Mouse (Mus musculus): ENCODE data around the gene Slc9b2. TPM values are rescaled to one million over a fixed set of nuclear protein-coding genes. Genes with fewer than 3 reads are reported as not detected.

The Slc9b2 gene
- polyA plus RNA-seq, 1 experiment from 2014 or later, result 3.1 TPM

DNA sequence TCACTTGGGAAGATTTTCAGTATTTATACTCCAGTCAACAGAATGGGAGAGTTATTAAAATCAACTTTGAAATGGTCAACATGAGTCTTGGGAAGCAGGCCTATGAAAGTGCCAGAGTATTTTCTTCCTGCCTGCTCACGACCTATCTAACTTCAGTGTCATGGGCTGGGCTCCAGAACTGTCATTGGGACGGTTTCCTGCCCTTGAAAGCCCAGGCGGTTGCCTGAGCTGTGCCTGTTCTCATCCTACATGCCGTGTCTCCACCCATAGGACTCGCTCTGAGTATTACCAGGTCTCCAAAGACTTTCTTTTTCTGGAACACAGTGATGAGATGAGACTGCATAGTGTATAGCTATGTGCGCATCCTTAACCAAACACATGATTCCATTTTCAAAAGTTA is 85.7 kb downstream of the Slc9b2 start:
- Histone ChIP-seq H3K36me3 (ENCODE audit: insufficient read depth, low read length) (no peaks in the 10 kb centered on the region), H3K4me3 (ENCODE audit: low read length) (no peak overlapping the region), H3K4me1 (ENCODE audit: insufficient read depth, low read length) (peaks cover 10% of the 10 kb centered on the region; the same call in 1 of the 2 replicates), H3K9ac (replicated peaks; ENCODE audit: low read length) (no peak overlapping the region), H3K27ac (ENCODE audit: low read length) (no peak overlapping the region), H3K27me3 (ENCODE audit: insufficient read depth, low read length) (no peaks in the 10 kb centered on the region), H3K4me2 (replicated peaks; ENCODE audit: low read depth, low read length) (no peak overlapping the region), H3K9me3 (ENCODE audit: low read length) (no peaks in the 10 kb centered on the region)
- WGBS, result 64% methylated on average over 6 of the region's 6 CpGs
- ATAC-seq (ENCODE audit: low FRiP score, low TSS enrichment), result no peak

Other genes starting within 250 kb of the Slc9b2 start
- 26.5 and 28.9 TPM in 2 replicates for gene Cenpe, start 95.2 kb upstream of the Slc9b2 start, polyA plus RNA-seq (2015; fragmentation: Nextera tagmentation; extraction: Ambion mirVana)
- 39.0 and 46.0 TPM in 2 replicates for gene Bdh2, start 26.5 kb upstream of the Slc9b2 start, polyA plus RNA-seq (2015; fragmentation: Nextera tagmentation; extraction: Ambion mirVana)
- gene Slc9b1, start 40.3 kb downstream of the Slc9b2 start, polyA plus RNA-seq (2015; fragmentation: Nextera tagmentation; extraction: Ambion mirVana), result 0.41 and 0.44 TPM in 2 replicates
- gene Cisd2, start 116.2 kb downstream of the Slc9b2 start, polyA plus RNA-seq (2015; fragmentation: Nextera tagmentation; extraction: Ambion mirVana), result 70.2 and 74.5 TPM in 2 replicates
- 524 and 536 TPM in 2 replicates for gene Ube2d3, start 130.4 kb downstream of the Slc9b2 start, polyA plus RNA-seq (2015; fragmentation: Nextera tagmentation; extraction: Ambion mirVana)
- 36.5 and 39.6 TPM in 2 replicates for gene Manba, start 177.9 kb downstream of the Slc9b2 start, polyA plus RNA-seq (2015; fragmentation: Nextera tagmentation; extraction: Ambion mirVana)